Mouse (Mus musculus) heart, embryonic 16.5 days (tissue): Measurements from ENCODE around the gene Gpr132. TPM values are rescaled to one million over a fixed set of nuclear protein-coding genes. Genes with fewer than 3 reads are reported as not detected.

ENCODE experiments used
- ATAC-seq: fragments of 200-750 bp; cut with Nextera tagmentation; replicated peaks from 2 replicates; pipeline ENCODE4 v1.8.0; 2017; ENCODE audit warnings: moderate number of reproducible peaks; ENCODE audit not compliant: insufficient read depth, low FRiP score; ENCODE audit errors: extremely low read depth
- H3K27ac ChIP-seq: fragments of 300-500 bp; sonication (generic); 2 replicates; pipeline ENCODE4 v1.5.1; 2014; ENCODE audit warnings: mild to moderate bottlenecking, low read length, control low read depth, moderate library complexity
- H3K27me3 ChIP-seq: fragments of 300-500 bp; sonication (generic); 2 replicates; pipeline ENCODE4 v1.6.1; 2014; ENCODE audit warnings: low read length, mixed read lengths; ENCODE audit not compliant: control insufficient read depth, insufficient read depth
- H3K36me3 ChIP-seq: fragments of 300-500 bp; sonication (generic); 2 replicates; pipeline ENCODE4 v1.6.1; 2014; ENCODE audit not compliant: control insufficient read depth, insufficient read depth
- H3K4me1 ChIP-seq: fragments of 300-500 bp; sonication (generic); 2 replicates; pipeline ENCODE4 v1.6.1; 2014; ENCODE audit warnings: low read length, mixed read lengths; ENCODE audit not compliant: control insufficient read depth, insufficient read depth
- H3K4me2 ChIP-seq: fragments of 300-500 bp; sonication (generic); 2 replicates; pipeline ENCODE4 v1.6.1; 2014; ENCODE audit warnings: low read depth, mild to moderate bottlenecking, control low read depth, low read length
- H3K4me3 ChIP-seq: fragments of 300-500 bp; sonication (generic); 2 replicates; pipeline ENCODE4 v1.5.1; 2014; ENCODE audit warnings: mild to moderate bottlenecking, control low read depth, low read length
- H3K9ac ChIP-seq: fragments of 300-500 bp; sonication (generic); 2 replicates; pipeline ENCODE4 v1.6.1; 2014; ENCODE audit warnings: low read length, control low read depth
- H3K9me3 ChIP-seq: fragments of 300-500 bp; sonication (generic); replicated peaks from 2 replicates; pipeline ENCODE4 v1.6.1; 2016; ENCODE audit warnings: low read length; ENCODE audit not compliant: control insufficient read depth
- WGBS: fragments of 180-500 bp; shearing (Covaris S2); extraction: QIAGEN DNeasy Blood & Tissue Kit; methylation state at CpG from one replicate; pipeline ENCODE4 v1.1.7; 2014; 5-methylcytosine and 5-hydroxymethylcytosine counted together
- polyA plus RNA-seq: library from polyadenylated mRNA; unstranded; fragments of >200 nt; fragmentation: Nextera tagmentation; extraction: Ambion mirVana; gene quantifications from 2 replicates; pipeline ENCODE4 v1.2.1, GENCODE M21; 2015

Gpr132 gene
- polyA plus RNA-seq, 1 experiment from 2014 or later, result 3.6 TPM

GRCm38 (mm10) chr12:112860765-112861164 lies 7.3 kb downstream of the Gpr132 start:
- Histone ChIP-seq H3K9me3 (no peaks in the 10 kb centered on the region), H3K27me3 (peaks cover 3% of the 10 kb centered on the region; the same call in 1 of the 2 replicates), H3K36me3 (no peaks in the 10 kb centered on the region), H3K4me1 (no peaks in the 10 kb centered on the region), H3K4me3 (peak overlapping the region; percentile 36), H3K4me2 (peak overlapping the region; percentile 46; the same call in 1 of the 2 replicates), H3K9ac (peak overlapping the region; percentile 49; the same call in 1 of the 2 replicates), H3K27ac (peak overlapping the region; percentile 16; the same call in 1 of the 2 replicates)
- ATAC-seq, result peak; percentile 59
- 58% methylated on average over 7 of the region's 7 CpGs for WGBS

- Histone ChIP-seq H3K9ac (no peak overlapping the region), H3K36me3 (no peaks in the 10 kb centered on the region), H3K4me3 (peak overlapping the region; percentile 36), H3K27ac (peak overlapping the region; percentile 26; the same call in 1 of the 2 replicates), H3K4me1 (no peaks in the 10 kb centered on the region), H3K4me2 (peak overlapping the region; percentile 46), H3K27me3 (no peaks in the 10 kb centered on the region), H3K9me3 (no peaks in the 10 kb centered on the region)
- ATAC-seq, result 0 out of 2 replicates have a peak, but pooled peaks have one; percentile 11
- 59% methylated on average over 8 of the region's 8 CpGs for WGBS
Measured at GRCm38 (mm10) chr12:112859930-112860329, 8.1 kb downstream of the Gpr132 start.

- Histone ChIP-seq H3K4me1 (no peaks in the 10 kb centered on the region), H3K4me2 (peak overlapping the region; percentile 16), H3K9ac (no peak overlapping the region), H3K27ac (peak overlapping the region; percentile 18; the same call in 1 of the 2 replicates), H3K36me3 (no peaks in the 10 kb centered on the region), H3K9me3 (no peaks in the 10 kb centered on the region), H3K4me3 (no peak overlapping the region; the same call in 1 of the 2 replicates), H3K27me3 (no peaks in the 10 kb centered on the region)
- 84% methylated on average over 9 of the region's 9 CpGs for WGBS
- no peak for ATAC-seq
Measured at GRCm38 (mm10) chr12:112858581-112859336, 9.3 kb downstream of the Gpr132 start.

- Histone ChIP-seq H3K4me1 (no peaks in the 10 kb centered on the region), H3K4me2 (no peak overlapping the region), H3K4me3 (no peak overlapping the region), H3K27me3 (no peaks in the 10 kb centered on the region; the same call in 1 of the 2 replicates), H3K36me3 (no peaks in the 10 kb centered on the region), H3K9ac (no peak overlapping the region), H3K27ac (peak overlapping the region; percentile 22; the same call in 1 of the 2 replicates), H3K9me3 (no peaks in the 10 kb centered on the region)
- ATAC-seq, result 0 out of 2 replicates have a peak, but pooled peaks have one; percentile 14
- WGBS, result 60% methylated on average over 9 of the region's 9 CpGs
Measured at GRCm38 (mm10) chr12:112857021-112857925, 10.8 kb downstream of the Gpr132 start.

GRCm38 (mm10) chr12:112856338-112856737 lies 11.7 kb downstream of the Gpr132 start:
- Histone ChIP-seq H3K27ac (no peak overlapping the region), H3K9me3 (no peaks in the 10 kb centered on the region), H3K9ac (no peak overlapping the region), H3K4me1 (no peaks in the 10 kb centered on the region), H3K27me3 (no peaks in the 10 kb centered on the region; the same call in 1 of the 2 replicates), H3K4me2 (no peak overlapping the region), H3K4me3 (no peak overlapping the region), H3K36me3 (no peaks in the 10 kb centered on the region)
- WGBS, result 78% methylated on average over 3 of the region's 3 CpGs
- ATAC-seq, result no peak

- Histone ChIP-seq H3K4me2 (no peak overlapping the region), H3K4me1 (no peaks in the 10 kb centered on the region), H3K36me3 (no peaks in the 10 kb centered on the region), H3K27me3 (no peaks in the 10 kb centered on the region; the same call in 1 of the 2 replicates), H3K9me3 (no peaks in the 10 kb centered on the region), H3K4me3 (no peak overlapping the region), H3K9ac (0 out of 2 replicates have a peak overlapping the region, but pooled peaks have one; percentile 7), H3K27ac (no peak overlapping the region)
- 71% methylated on average over 7 of the region's 7 CpGs for WGBS
- ATAC-seq, result no peak; the same call in 1 of the 2 replicates
Measured at GRCm38 (mm10) chr12:112854610-112855333, 13.3 kb downstream of the Gpr132 start.

- no peaks in the 10 kb centered on the region for H3K36me3 ChIP-seq
- no peak overlapping the region for H3K27ac ChIP-seq
- H3K4me3 ChIP-seq, result no peak overlapping the region
- no peak for ATAC-seq
- no peak overlapping the region for H3K9ac ChIP-seq
- H3K4me2 ChIP-seq, result no peak overlapping the region
- no peaks in the 10 kb centered on the region; the same call in 1 of the 2 replicates for H3K27me3 ChIP-seq
- H3K4me1 ChIP-seq, result no peaks in the 10 kb centered on the region
- 79% methylated on average over 11 of the region's 11 CpGs for WGBS
- no peaks in the 10 kb centered on the region for H3K9me3 ChIP-seq
Measured at GRCm38 (mm10) chr12:112853050-112853729, 14.8 kb downstream of the Gpr132 start.

- Histone ChIP-seq H3K9me3 (no peaks in the 10 kb centered on the region), H3K9ac (no peak overlapping the region), H3K27me3 (no peaks in the 10 kb centered on the region; the same call in 1 of the 2 replicates), H3K4me3 (no peak overlapping the region), H3K4me1 (no peaks in the 10 kb centered on the region), H3K4me2 (no peak overlapping the region), H3K27ac (no peak overlapping the region), H3K36me3 (no peaks in the 10 kb centered on the region)
- 19% methylated on average over 7 of the region's 8 CpGs for WGBS
- ATAC-seq, result no peak
Measured at GRCm38 (mm10) chr12:112851116-112851515, 16.9 kb downstream of the Gpr132 start.
